Mouse (Mus musculus): ENCODE data around the gene Tnxb.

GRCm38 (mm10) chr17:34645256-34645829, 25.0 kb upstream of the Tnxb start:
- TF ChIP-seq POLR2A (IDR thresholded peaks at IDR 0.05; ENCODE audit: insufficient read depth, low read depth, low read length) (no peak), EP300 (IDR thresholded peaks at IDR 0.05; ENCODE audit: insufficient read depth, low read depth, low read length) (no peak)

Measured in heart, adult 2 months (tissue).